Mouse (Mus musculus) frontal cortex, postnatal 25 days (tissue): ENCODE data around the gene E2f3.

Experiments used
- DNase-seq, 2 experiments: peaks; one replicate each; pipeline ENCODE4 v3.0.0; 2022; ENCODE audit warnings: low spot score in 2 of 2

The E2f3 gene

DNA sequence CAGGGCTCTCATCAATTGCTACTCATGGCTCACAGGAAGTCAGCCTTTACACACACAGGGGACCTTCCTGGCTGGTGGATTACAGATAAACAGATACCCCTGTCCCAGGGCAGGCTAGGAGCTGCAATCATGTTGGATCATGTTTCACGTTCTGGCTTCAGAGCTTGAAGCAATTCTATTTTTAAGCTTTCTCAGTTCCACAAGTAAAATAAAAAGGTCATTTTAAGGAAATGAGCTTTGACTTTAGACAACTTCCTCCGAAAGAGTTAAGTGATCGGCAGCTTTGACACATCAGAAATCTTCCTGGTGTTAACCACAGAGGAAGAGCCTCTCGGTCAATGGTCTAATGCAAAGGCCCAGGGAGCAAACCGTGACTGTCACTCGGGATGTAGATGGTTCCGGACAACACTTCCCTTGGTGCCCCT lies 6.7 kb downstream of the E2f3 start:
- DNase-seq, result no peak

DNA sequence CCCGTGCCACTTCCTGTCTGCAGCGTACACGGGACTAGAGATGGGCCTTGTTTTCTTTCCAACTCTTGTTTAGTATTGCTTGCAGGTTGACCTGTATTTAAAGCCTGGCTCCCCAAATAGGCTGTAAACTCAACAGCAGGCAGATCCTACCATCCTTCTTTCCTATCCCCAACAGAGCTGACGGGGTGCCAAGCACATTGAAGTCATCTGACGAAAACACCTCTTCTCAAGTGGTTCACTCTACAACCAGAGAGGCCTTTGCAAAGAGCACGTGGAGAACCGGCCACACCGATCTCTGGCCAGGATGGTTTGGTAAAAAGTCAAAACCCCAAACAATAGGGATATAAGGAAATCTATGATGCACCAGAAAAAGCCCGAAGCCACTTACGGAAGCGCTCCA lies 8.5 kb downstream of the E2f3 start:
- DNase-seq, result no peak

- no peak for DNase-seq
These were observed 11.8 kb downstream of the E2f3 start for GRCm38 (mm10) chr13:29974066-29974465.

DNA sequence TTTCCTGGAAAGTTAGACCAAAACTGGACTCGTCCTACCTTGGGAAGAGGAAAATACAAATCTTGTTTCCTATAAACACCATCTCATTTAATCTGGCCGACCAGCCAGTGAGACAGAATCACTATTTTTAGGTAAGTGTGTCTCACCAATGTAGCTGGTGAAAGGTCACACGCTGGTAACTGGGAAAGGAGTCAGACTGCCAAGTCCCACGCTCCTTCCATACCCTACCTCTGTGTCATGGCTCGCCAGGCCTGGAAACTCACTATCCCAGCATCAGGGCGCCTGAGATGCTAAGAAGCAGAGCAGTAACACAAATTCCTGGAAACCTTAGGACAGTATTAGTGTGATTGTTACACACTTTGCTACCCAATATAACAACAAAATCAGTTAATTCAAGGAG lies 12.3 kb downstream of the E2f3 start:
- no peak for DNase-seq

DNA sequence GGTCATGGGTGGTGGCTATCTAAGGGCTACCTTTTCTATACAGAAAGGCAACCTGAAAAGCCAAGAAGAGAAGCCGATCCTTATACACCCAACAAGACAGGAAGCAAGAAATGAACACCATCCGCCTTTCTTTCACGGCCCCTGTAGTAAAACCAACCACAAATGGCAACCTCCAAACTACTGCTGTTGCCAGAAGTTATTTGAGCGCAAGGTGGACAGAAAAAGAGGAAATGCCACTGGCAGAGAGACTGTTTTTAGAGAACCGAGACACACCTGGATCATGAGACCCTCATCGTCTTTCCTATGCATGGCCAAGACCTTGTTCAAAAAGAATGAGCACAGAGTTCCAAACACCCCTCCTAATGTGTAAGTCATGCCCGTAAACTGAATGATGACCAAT lies 15.5 kb downstream of the E2f3 start:
- no peak for DNase-seq

DNA sequence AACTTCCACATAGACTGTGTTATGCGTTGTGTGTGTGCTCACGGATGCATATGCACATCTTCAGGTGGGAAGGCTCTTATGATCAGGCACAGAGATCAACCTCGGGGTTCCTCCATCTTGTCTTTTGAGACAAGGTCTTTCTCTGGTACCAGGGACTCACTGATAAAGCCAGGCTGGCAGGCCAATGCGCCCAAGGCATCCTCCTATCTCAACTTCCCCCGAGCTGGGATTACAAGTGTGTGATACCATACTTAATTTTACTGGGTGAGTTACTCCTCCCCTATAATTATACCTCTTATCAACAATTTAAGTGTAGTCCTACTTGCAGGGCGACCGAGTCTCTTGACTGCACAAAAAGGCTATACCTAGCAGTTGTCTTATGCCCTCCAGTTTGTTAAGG lies 17.2 kb downstream of the E2f3 start:
- no peak for DNase-seq

- no peak for DNase-seq
These were observed 18.5 kb downstream of the E2f3 start for GRCm38 (mm10) chr13:29967367-29967766.

DNA sequence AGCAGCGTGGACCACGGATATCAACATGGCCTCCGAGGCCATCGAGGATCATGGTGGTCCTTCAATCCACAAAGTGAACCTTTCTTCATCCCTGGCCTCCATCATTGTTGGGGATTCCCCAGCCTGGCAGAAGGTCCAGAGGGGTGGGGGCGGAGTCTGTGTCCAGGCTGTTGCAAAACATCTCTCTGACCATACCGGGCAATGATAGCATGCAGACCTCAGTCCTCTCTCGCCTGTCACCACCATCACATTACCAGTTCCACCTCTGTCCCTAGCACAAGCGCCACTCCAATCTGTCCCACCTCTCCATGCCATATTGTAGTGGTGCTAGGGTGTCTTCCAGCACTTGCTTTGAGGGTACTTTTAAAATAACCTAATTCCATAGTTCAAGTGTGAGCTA lies 18.9 kb downstream of the E2f3 start:
- no peak for DNase-seq

DNA sequence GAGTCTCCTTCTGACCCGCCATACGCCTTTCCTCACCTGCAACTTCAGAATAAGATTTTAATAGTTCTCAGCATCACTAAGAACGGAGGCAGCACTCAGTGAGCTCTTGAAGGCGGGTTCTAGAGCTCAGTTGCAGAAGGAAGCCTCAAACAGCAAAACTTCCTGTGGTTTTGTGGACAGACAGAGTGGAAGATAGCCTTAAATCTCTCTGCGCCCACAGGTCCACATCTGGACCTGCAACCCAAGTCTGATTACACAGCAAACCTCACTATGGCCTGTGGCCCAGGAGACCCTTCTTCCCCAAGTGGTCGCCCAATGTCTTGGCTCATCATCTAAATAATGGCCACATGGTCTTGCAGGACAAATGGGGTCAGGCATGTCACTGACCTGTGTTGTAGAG lies 21.8 kb downstream of the E2f3 start:
- DNase-seq, result no peak

- DNase-seq, result no peak
These were observed 25.4 kb downstream of the E2f3 start for GRCm38 (mm10) chr13:29960416-29960815.

DNA sequence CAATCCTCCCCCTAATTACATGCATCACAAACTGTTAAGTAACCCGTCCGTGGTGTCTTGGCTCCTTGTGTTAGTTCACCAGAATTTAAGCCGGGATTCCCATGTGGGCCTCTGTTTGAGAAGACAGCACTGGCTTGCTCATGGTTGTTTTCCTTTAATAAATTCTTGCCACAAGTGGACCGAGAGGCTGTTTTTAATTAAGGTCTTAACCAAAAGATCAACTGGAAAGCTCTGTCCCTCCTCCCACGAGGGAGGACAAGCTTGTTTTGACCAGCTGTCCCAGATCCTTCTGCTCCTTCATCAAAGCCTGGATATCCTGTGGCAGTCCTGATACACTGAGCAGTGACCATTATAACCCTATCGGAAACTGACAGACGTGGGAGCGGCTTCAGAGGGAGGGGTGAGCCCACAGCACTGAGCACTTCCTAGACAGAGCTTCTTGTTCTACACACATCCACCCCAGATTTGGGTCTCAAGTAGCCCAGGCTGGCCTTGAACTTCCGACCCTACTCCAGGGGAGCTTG lies 28.1 kb downstream of the E2f3 start:
- no peak for DNase-seq

DNA sequence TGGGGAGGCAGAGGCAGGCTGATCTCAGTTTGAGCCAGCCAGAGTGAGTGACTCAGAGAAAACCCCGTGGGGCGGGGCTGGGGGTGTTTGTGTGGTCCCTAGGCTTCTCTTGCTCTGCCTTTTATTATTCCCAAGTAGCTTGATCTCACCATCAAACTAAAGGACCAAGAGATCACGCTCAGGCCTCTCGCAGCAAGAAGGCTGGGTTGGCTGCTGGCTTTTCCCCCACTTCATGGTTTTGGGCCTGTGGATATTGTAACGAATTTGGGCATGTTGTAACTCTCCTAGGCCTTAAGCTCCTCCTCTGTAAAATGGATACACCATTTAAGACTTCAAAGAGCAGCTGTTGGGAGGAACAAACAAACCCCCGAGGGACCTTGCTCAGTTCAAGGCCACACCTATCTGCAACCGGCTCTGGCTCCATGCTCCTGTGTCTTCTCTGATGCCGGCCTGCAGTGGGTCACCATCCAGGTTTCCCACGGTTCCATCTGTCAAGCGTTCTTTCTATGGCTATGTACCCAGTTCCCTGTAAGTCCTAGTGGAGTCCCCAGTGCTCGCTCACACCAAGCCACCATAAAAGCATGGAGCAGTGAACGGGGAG lies 28.9 kb downstream of the E2f3 start:
- DNase-seq, result no peak

GRCm38 (mm10) chr13:29955296-29955695 lies 30.6 kb downstream of the E2f3 start:
- no peak for DNase-seq

GRCm38 (mm10) chr13:29954741-29955140 lies 31.1 kb downstream of the E2f3 start:
- no peak for DNase-seq

DNA sequence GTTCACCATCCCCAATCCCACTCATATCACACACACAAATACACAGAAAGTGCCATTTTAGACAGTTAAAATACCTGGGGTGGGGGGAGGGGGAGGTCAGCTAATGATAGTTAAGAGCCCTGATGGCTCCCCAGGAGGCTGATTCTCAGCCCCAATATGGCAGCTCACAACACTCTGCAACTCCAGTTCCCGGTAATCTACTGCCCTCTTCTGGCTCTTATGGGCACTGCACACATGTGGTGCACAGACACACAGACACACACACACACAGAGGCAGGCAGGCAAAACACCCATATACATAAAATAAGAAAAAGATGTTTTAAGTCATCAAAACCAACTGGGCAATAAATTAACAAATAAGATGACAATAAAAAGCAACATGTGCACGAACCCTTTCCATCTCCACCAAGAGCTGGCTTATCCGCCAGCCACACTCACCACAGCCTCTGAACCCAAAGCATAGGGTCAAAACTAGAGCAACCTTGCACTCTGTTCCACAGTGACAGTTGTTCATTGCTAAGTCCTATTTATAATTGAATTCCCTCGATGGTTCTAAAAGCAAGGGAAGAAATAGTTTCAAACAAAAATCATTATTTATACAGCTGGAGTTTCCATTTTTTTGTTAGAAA lies 32.3 kb downstream of the E2f3 start:
- no peak for DNase-seq

DNA sequence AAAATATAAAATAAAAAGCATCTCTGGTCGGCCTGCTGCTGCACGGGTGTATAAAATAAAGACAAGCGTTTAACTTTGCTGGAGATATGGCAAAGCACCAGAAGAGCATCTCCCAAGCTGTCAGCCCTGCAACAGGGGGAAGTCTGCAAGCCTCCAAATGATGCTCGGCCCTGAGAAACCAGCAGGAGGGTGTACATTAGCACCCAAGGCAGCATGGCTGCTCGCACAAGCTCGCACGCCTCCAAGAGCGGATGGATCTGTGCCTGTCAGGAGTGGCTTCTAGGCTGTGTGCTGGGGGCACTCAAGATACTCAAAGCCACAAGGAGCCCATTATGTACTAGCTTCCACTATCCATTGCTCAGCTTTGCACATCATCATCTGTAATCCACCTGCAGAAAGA lies 39.8 kb downstream of the E2f3 start:
- DNase-seq, result peak in 1 of 2 experiments; percentile 16

DNA sequence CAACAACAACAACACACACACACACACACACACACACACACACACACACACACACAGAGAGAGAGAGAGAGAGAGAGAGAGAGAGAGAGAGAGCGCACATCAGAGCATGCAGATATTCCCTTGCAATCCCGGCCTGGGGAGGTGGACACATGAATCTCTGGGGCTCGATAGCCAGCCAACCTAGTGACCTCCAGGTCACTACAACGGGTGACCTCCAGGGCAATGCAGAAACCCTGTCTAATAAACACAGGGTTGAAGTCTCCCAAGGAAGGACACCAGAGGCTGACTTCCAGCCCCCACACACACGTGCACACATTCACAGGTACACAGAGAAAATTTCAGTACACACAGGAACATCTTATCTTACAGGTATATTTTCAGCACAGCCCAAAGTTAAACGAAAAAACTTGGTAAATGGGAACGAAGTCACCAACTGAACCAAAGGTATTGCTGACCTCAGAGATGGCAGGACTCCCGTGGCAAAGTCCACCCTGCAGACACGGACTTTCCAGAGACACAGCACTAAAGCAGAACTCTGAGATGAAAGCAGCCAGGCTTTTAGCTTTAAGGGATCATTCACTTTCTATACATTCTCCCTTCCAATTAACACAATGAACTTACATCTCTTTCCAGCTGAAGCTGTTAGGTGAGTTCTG lies 40.8 kb downstream of the E2f3 start:
- no peak for DNase-seq

GRCm38 (mm10) chr13:29944493-29944892 lies 41.4 kb downstream of the E2f3 start:
- DNase-seq, result no peak

GRCm38 (mm10) chr13:29943541-29944039 lies 42.3 kb downstream of the E2f3 start:
- DNase-seq, result no peak

DNA sequence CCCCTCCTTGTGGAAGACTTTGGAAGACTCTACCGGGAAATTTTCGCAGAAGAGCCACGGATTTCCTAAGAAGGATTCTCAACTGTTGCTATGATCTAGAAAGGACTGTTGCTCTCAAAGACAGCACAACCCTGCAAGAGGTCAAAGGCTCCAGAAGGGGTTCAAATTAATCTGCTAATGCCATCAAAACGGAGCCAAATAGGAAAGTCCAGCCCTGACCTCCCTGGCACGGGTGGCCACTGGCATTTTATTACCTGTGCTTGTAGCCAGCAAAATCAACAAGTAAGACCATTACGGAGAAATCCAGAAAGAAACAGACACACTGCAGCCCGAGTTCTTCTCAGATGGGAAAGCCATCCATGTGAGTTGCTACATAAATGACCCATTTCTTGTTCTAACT lies 45.8 kb downstream of the E2f3 start:
- no peak for DNase-seq

DNA sequence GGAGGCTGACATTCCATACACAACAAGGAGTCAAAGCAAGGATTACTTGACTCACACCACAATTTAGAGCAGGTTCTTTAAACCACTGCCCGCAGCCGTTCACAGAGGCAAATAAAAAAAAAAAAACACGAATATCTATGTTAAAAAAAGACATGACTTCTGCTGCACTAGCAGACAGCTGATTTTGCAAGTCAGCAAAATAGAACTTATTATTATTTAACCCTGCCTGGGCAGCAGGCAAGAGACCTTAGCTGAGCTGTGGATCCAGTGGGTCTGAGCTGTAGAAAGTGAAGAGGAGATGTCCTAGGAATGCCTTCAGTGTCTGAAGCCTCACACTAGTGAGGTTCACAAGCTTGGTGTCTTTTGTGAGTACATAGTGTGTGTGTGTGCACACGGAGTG lies 46.5 kb downstream of the E2f3 start:
- no peak for DNase-seq

GRCm38 (mm10) chr13:29938776-29939175 lies 47.1 kb downstream of the E2f3 start:
- no peak for DNase-seq

DNA sequence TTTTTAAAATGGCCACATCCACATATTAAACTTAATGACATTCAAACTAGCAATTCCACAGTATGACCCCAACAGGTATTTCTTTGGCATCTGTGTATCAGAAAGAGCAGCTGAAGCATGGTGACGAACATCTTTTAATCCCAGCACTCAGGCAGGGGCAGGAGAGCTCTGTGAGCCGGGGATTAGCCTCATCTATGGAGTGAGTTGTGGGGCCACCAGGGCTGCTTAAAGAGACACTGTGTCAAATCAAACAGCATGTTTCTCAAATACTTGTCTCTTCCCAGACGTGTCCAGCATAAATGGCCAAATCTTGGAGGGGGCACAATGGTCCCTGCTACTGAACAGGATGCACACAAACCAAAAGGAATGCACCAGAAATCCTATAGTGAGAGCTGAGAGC lies 59.7 kb downstream of the E2f3 start:
- no peak for DNase-seq
